Mouse (Mus musculus): ENCODE results near the gene Prdx5. TPM values are rescaled to one million over a fixed set of nuclear protein-coding genes. Genes with fewer than 3 reads are reported as not detected.

The Prdx5 gene
- polyA plus RNA-seq (2017; shearing (Covaris generic)), result 100 to 1,000 TPM; 217 to 252 TPM

DNA sequence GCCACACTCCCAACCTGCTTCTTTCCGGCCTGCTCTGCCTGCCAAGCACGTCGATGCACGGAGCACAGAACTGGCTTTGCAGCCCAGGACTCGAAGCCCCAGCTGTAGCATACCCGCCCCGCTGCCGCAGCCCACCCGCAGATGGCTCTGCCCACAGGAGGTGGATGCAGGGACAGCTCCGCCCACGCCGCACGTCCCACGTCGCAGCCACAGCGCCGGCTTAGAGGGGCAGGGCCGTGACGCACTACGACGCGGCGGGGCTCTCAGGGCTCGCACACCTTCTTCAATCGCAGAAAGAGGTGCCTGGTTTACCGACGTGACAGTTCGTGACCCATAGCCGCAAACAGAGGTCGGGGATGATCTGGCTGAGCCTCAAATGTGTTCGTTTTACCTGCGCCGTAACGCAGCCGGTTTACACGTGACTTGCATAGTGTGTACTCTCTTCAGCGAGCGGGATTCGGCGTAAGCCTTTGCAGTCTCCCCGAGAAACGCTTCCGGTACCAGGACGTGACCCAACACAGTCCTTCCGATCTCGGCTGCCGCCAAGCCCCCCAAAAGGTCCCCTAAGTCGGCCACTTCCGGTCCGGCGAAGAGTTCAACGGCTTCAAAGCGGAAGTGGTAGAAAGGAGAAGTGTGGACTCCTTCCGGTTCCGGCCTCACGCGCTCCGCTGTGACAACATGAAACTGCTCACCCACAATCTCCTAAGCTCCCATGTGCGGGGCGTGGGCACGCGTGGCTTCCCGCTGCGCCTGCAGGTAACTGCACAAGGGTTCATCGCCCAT is at the start of gene Prdx5, which contains the start of gene Trmt112:
Gene Prdx5, minus strand, starts transcription at position 600 of the 783 bp plus-strand sequence.
Gene Trmt112, plus strand, starts transcription at position 192 of the 783 bp plus-strand sequence.

DNA sequence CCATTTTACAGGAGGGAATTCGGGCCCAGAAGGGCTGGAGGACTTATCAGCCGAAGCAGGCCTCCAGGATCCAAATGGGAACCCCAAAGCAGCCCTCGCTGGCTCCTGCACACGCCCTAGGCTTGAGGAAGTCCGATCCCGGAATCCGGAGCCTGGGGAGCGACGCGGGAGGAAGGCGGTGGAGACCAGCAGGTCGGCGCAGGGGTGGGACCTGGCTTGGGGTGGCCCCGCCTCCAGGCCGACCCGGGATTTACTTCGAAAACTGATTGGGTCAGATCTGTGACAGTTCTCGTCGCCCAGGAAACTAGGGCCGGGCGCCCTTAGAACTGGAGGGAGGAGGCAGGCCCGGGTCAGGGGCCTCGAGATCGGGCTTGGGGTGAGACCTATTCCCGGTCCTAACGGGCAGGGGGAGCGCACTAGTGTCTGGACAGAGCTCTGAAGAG is 32.4 kb upstream of the Prdx5 start, which contains the start of gene Gpr137:
Gene Gpr137, minus strand, starts transcription at position 232 of the 443 bp plus-strand sequence.

DNA sequence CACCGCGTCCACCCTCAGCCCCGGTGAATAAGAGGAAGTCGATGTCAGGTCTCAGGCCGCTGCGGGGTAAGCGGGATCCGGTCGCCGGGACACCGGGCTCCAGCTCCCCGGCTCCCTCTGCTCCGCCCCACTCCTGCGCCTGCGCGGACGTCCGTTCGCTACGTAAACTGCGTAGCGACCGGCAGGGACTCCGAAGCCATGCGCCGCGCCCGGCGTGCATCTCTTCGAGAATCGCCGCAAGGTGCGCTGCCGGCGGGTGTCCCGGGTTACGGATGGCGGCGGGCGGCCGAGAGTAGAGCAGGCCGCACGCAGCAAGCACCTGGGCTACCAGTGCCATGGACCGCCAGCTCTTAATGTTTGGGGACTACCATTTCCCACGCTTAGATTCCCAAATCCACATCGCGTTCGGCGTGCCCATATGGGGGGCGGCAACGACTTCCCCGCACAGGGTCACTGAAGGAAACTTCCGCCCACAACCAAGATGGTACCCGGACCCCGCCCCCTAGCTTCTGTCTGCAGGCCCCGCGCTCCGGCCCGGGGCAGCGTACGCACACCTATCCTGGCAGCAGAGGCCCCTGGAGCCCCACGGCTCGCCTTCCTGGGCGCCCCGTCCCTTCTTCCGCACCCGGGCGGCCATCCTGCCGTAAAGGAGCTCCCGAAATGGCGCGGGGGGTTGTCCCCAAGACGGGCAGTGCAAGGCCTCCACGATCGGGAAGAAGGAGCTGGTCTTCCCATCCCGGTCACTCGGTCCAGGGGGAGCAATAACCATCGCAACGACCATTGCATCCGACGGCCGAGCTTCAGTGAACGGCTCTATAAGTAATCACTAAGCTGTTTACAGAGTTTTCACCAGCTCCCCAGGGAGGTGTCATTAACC is 31.7 kb upstream of the Prdx5 start, which contains the start of gene Bad:
Gene Bad, plus strand, starts transcription at position 490 of the 877 bp plus-strand sequence.

DNA sequence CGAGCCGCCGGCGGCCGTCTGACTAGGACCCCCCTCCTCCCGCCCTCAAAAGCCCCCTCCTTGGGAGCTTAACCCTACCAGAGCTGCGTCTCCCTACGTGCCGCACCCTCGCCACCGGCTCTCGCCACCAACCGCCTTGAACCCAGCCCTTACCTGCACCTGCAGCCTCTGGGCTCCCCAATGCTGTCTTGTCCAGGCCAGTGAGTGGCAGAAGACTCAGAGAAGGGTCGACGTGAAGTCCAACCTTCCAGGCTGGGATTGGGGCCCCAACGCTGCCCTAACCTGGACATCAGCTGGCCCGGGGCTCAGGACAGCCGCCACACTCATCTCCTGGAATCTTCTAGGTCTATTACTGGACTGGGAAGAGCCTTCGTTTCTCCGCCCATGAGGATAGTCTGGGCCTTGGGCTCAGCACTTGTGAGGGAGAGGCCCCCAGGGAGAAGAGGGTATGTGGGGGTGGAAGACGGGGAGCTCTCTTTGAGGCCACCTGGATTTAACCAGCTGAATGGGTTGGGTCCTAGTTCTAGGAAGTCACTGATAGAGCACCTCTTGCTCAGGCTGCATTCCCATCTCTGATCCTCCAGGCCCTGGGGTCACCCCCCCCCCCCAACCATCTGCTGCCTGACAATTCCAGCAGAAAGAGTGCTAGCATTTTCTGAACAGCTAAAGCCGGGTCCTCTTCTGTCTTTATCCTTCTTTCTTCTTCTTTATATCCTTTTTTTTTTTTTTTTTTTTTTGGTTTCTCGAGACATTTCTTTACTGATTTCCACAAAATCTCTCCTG is 24.5 kb upstream of the Prdx5 start, which contains the start of gene Kcnk4:
Gene Kcnk4, minus strand, starts transcription at position 321 of the 783 bp plus-strand sequence.

DNA sequence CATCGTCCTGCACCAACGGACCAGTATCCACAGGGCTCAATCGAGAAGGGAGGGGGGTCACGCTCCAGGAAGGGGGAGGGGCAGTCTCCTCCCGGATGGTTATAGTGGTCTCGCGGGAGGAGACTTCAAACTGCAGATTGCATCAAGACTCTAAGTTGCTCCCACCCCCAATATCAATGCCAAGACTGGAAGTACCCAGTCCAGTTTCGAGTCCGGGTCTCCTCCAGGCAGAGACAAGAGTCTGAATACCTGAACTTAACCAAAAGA is 15.3 kb upstream of the Prdx5 start, which contains the start of gene Catsperz:
Gene Catsperz, minus strand, starts transcription at position 74 of the 267 bp plus-strand sequence.

DNA sequence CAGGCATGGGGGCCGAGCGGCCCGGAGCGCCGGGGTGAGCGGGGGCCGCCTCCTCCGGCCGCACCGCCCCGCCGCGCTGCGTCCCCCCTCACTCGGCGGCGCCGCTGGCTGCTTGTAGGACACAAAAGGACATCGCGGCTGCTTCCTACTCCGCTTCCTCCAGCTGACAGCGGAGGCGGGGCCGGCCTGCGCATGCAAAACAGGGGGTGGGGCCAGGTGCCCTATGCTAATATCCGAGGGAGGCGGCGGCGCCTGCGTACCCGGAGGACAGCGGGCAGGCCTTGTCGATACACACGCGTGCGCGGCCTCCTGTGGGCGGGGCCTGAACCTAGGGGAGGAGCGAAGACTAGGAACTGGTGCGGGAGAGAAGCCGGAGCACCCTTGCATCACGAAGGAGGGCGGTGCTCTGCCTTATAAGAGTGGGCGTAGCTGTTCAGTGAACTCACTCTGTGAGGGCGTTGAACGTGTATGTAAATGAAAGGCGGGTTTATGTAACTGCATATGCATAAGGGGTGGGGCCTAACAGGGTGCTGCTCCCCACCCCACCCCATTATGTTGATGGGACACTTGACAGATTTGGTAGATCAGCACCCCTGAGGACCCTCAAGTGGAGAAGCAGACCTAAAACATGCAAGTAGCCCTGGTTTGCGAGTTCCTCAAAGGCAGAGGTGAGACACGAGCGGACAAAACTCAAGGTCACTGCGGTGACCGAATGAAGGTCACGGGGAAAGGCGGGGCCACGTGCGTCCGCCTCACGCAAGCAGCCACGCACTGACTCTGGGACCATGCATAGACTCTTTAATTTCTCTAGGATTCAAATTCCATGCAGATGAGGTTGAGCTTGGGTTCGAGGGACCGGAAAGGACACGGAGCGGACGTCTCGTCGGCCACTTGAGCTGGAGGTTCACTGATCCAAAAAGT is 12.0 kb upstream of the Prdx5 start, which contains the start of gene Esrra:
Gene Esrra, minus strand, starts transcription at position 167 of the 921 bp plus-strand sequence.

DNA sequence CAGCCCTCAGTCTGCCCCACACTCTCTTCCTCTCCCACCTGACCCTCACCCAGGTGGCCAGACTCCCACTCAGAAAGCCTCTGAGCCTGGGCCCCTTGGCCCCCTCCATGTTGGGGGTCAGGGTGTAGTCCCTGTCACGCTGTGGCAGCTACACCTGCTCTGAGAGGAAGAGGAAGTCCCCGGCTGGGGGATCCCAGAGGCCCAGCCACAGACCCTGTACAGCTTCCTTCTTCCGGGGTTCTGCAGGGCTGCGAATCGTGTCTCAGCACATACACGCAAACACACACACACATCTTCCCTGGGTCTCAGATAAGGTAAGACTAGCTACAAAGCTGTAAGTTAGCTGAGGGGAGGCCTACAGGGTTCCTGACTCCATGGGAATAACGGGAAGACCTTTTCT is 51.9 kb downstream of the Prdx5 start, which contains the start of gene Ccdc88b:
Gene Ccdc88b, minus strand, starts transcription at position 181 of the 400 bp plus-strand sequence.

Other genes with a start within 250 kb of the Prdx5 start
- gene Rps6ka4, start 69.5 kb downstream of the Prdx5 start, polyA plus RNA-seq (2017; shearing (Covaris generic)), result 10 to 100 TPM; 32.1 to 47.3 TPM
- 10 to 100 TPM; 30.5 to 40.5 TPM for gene Ccdc88b, start 51.9 kb downstream of the Prdx5 start, polyA plus RNA-seq (2017; shearing (Covaris generic))
- 100 to 1,000 TPM; 129 to 191 TPM for gene Trmt112, start 408 bp downstream of the Prdx5 start, polyA plus RNA-seq (2017; shearing (Covaris generic))
- 10 to 100 TPM; 23.4 to 32.9 TPM for gene Esrra, start 11.7 kb upstream of the Prdx5 start, polyA plus RNA-seq (2017; shearing (Covaris generic))
- under 1 TPM in 1 of 2 experiments, not detected in 1; 0.33 TPM for gene Catsperz, start 15.3 kb upstream of the Prdx5 start, polyA plus RNA-seq (2017; shearing (Covaris generic))
- gene Kcnk4, start 24.4 kb upstream of the Prdx5 start, polyA plus RNA-seq (2017; shearing (Covaris generic)), result under 1 TPM in 1 of 2 experiments, not detected in 1; 0.69 TPM
- 10 to 100 TPM; 42.6 to 47.0 TPM for gene Bad, start 31.8 kb upstream of the Prdx5 start, polyA plus RNA-seq (2017; shearing (Covaris generic))
- gene Gpr137, start 32.4 kb upstream of the Prdx5 start, polyA plus RNA-seq (2017; shearing (Covaris generic)), result 10 to 100 TPM in 1 of 2 experiments, 1 to 10 TPM in 1; 9.9 to 16.8 TPM
- 100 to 1,000 TPM; 131 to 187 TPM for gene Ppp1r14b, start 64.9 kb upstream of the Prdx5 start, polyA plus RNA-seq (2017; shearing (Covaris generic))
- 10 to 100 TPM; 13.2 to 40.9 TPM for gene Plcb3, start 66.4 kb upstream of the Prdx5 start, polyA plus RNA-seq (2017; shearing (Covaris generic))
- 10 to 100 TPM; 38.9 to 52.9 TPM for gene Fkbp2, start 70.4 kb upstream of the Prdx5 start, polyA plus RNA-seq (2017; shearing (Covaris generic))
- gene Vegfb, start 77.5 kb upstream of the Prdx5 start, polyA plus RNA-seq (2017; shearing (Covaris generic)), result 1 to 10 TPM; 6.6 to 6.7 TPM
- gene Dnajc4, start 82.5 kb upstream of the Prdx5 start, polyA plus RNA-seq (2017; shearing (Covaris generic)), result 10 to 100 TPM; 39.0 to 42.5 TPM
- gene Nudt22, start 86.0 kb upstream of the Prdx5 start, polyA plus RNA-seq (2017; shearing (Covaris generic)), result 10 to 100 TPM; 22.2 to 30.1 TPM
- gene Trpt1, start 86.0 kb upstream of the Prdx5 start, polyA plus RNA-seq (2017; shearing (Covaris generic)), result 1 to 10 TPM; 5.4 to 5.7 TPM
- gene Fermt3, start 109.4 kb upstream of the Prdx5 start, polyA plus RNA-seq (2017; shearing (Covaris generic)), result 100 to 1,000 TPM; 317 to 350 TPM
- 100 to 1,000 TPM; 136 to 151 TPM for gene Stip1, start 129.9 kb upstream of the Prdx5 start, polyA plus RNA-seq (2017; shearing (Covaris generic))
- 10 to 100 TPM in 1 of 2 experiments, 1 to 10 TPM in 1; 9.7 to 21.0 TPM for gene Macrod1, start 146.7 kb upstream of the Prdx5 start, polyA plus RNA-seq (2017; shearing (Covaris generic))
- not detected for gene Flrt1, start 195.6 kb upstream of the Prdx5 start, polyA plus RNA-seq (2017; shearing (Covaris generic))